Mouse (Mus musculus) thymus, adult 2 months (tissue): ENCODE measurements at regions not wholly inside any gene's neighbourhood (a gene's known extent, or its start where the extent isn't known, plus 50 kb on each side); places are given as distances from the start of the nearest gene placed in this dataset.

Experiments
- CTCF ChIP-seq: fragments of 200-500 bp; IDR thresholded peaks from 2 replicates; pipeline ENCODE4 v1.5.1; 2012; ENCODE audit warnings: mild to moderate bottlenecking, control low read depth, low read length, moderate library complexity, borderline replicate concordance; ENCODE audit not compliant: control insufficient read depth, poor library complexity, insufficient read depth; ENCODE audit errors: extremely low read depth
- POLR2A ChIP-seq: fragments of 200-500 bp; IDR thresholded peaks from 2 replicates; pipeline ENCODE4 v1.6.1; 2012; ENCODE audit warnings: mild to moderate bottlenecking, low read length, control low read depth, moderate library complexity; ENCODE audit not compliant: control insufficient read depth, poor library complexity, insufficient read depth; ENCODE audit errors: extremely low read depth

- no peak for TF ChIP-seq POLR2A
- no peak for TF ChIP-seq CTCF
Observed at GRCm38 (mm10) chr7:136083571-136084342, 367.6 kb upstream of the Mki67 start.
